In the genomic region with DNA sequence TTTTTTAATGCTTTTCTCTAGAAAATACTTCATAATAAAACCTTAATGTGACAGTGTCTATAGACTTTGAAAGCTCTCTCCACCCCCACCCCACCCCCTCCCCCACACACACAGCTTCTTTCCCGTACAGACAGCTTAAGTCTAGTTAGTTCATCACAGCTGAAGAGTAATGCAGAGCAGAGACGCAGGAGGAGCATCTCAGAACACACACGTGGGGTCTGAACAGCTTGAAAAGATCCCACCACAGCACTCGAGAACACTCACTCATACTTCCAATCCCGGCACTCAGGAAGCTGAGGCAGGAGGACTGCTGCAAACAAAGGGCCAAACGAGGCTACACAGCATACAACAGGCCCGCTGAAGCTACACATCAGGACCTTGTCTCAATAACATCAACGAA, we compare ENCODE assay signal across 14 mouse cellular contexts. TPM values are rescaled to one million over a fixed set of nuclear protein-coding genes. Genes with fewer than 3 reads are reported as not detected.
DNase-seq lines count a peak whose midpoint lies in the region; ATAC-seq and TF ChIP-seq lines count a peak whose summit lies in the region.
"Had no signal": no experiment of that assay in that cellular context is flagged by ENCODE, and none has a peak within 500 bp of the region (broad histone marks: within the 10 kb centered on the region; RNA-seq: fewer than 3 reads in every experiment).

No protein-coding gene starts in this region.

- DNase-seq in heart, adult 8-10 months (ENCODE audit: low spot score), result no peak
- peak; percentile 54 for DNase-seq in brain, embryonic 14.5 days (ENCODE audit: low read depth)
- no peak for DNase-seq in cerebellum, postnatal 4 days (ENCODE audit: low spot score in 2 of 2)
- DNase-seq in urinary bladder, postnatal 14 days (ENCODE audit: low spot score), result no peak
- no peak for DNase-seq in cerebellum, adult 2 months
- DNase-seq: adrenal gland, adult 2 months; heart, adult 2 months; kidney, postnatal 14 days had no signal

- no peaks in the 10 kb centered on the region for H3K9me3 ChIP-seq in heart, embryonic 13.5 days
- no peaks in the 10 kb centered on the region for H3K9me3 ChIP-seq in forebrain, embryonic 15.5 days
- H3K9me3 ChIP-seq in midbrain, embryonic 13.5 days, result no peaks in the 10 kb centered on the region
- H3K9me3 ChIP-seq: limb, embryonic 12.5 days had no signal

- H3K4me3 ChIP-seq in heart, embryonic 13.5 days, result no peak overlapping the region
- H3K4me3 ChIP-seq in forebrain, embryonic 15.5 days, result no peak overlapping the region
- no peak overlapping the region for H3K4me3 ChIP-seq in midbrain, embryonic 13.5 days (replicated peaks)
- H3K4me3 ChIP-seq in cerebellum, adult 2 months (replicated peaks; ENCODE audit: insufficient read depth, low read depth, low read length), result no peak overlapping the region
- H3K4me3 ChIP-seq: gastrocnemius, adult 2 months; heart, adult 2 months; limb, embryonic 12.5 days; myocyte had no signal

- no peak overlapping the region; the same call in 1 of the 2 replicates for H3K27ac ChIP-seq in heart, embryonic 13.5 days (replicated peaks)
- peak overlapping the region; percentile 89 for H3K27ac ChIP-seq in forebrain, embryonic 15.5 days (replicated peaks)
- H3K27ac ChIP-seq in midbrain, embryonic 13.5 days, result peak overlapping the region; percentile 75
- H3K27ac ChIP-seq in cerebellum, adult 2 months (ENCODE audit: insufficient read depth, low read length), result no peak overlapping the region
- H3K27ac ChIP-seq: heart, adult 2 months; limb, embryonic 12.5 days had no signal

- no peaks in the 10 kb centered on the region for H3K36me3 ChIP-seq in heart, embryonic 13.5 days
- no peaks in the 10 kb centered on the region for H3K36me3 ChIP-seq in forebrain, embryonic 15.5 days
- no peaks in the 10 kb centered on the region for H3K36me3 ChIP-seq in midbrain, embryonic 13.5 days
- H3K36me3 ChIP-seq: limb, embryonic 12.5 days had no signal

- H3K4me2 ChIP-seq in heart, embryonic 13.5 days, result peak overlapping the region; percentile 13; the same call in 1 of the 2 replicates
- no peak overlapping the region for H3K4me2 ChIP-seq in forebrain, embryonic 15.5 days (replicated peaks)
- H3K4me2 ChIP-seq in midbrain, embryonic 13.5 days (replicated peaks), result no peak overlapping the region
- H3K4me2 ChIP-seq: limb, embryonic 12.5 days had no signal

- no peak for TF ChIP-seq POLR2A in brain, embryonic 14.5 days (IDR thresholded peaks at IDR 0.05; ENCODE audit: borderline replicate concordance, extremely low read depth, insufficient read depth, insufficient read length, poor library complexity, severe bottlenecking)
- TF ChIP-seq POLR2A in cerebellum, adult 2 months (IDR thresholded peaks at IDR 0.05; ENCODE audit: borderline replicate concordance, insufficient read depth, low read length), result no peak

- peaks cover 27% of the 10 kb centered on the region for H3K4me1 ChIP-seq in heart, embryonic 13.5 days
- H3K4me1 ChIP-seq in forebrain, embryonic 15.5 days, result peaks cover 52% of the 10 kb centered on the region
- peaks cover 40% of the 10 kb centered on the region for H3K4me1 ChIP-seq in midbrain, embryonic 13.5 days (replicated peaks)
- H3K4me1 ChIP-seq in cerebellum, adult 2 months (ENCODE audit: control insufficient read depth, insufficient read depth, low read length), result peaks cover 3% of the 10 kb centered on the region; the same call in 1 of the 2 replicates

- no peaks in the 10 kb centered on the region for H3K27me3 ChIP-seq in heart, embryonic 13.5 days (replicated peaks)
- H3K27me3 ChIP-seq in forebrain, embryonic 15.5 days, result no peaks in the 10 kb centered on the region
- H3K27me3 ChIP-seq in midbrain, embryonic 13.5 days, result no peaks in the 10 kb centered on the region
- H3K27me3 ChIP-seq in cerebellum, adult 2 months (ENCODE audit: control insufficient read depth, insufficient read depth, low read length), result no peaks in the 10 kb centered on the region
- H3K27me3 ChIP-seq: limb, embryonic 12.5 days had no signal

- no peak overlapping the region for H3K9ac ChIP-seq in heart, embryonic 13.5 days
- H3K9ac ChIP-seq in forebrain, embryonic 15.5 days (replicated peaks), result no peak overlapping the region
- H3K9ac ChIP-seq in midbrain, embryonic 13.5 days (replicated peaks), result no peak overlapping the region
- H3K9ac ChIP-seq: limb, embryonic 12.5 days had no signal

- no peak for ATAC-seq in heart, embryonic 13.5 days (ENCODE audit: extremely low read depth, insufficient number of reproducible peaks, low FRiP score, low TSS enrichment)
- peak; percentile 28; the same call in 1 of the 2 replicates for ATAC-seq in forebrain, embryonic 15.5 days (replicated peaks)
- peak; percentile 27; the same call in 1 of the 2 replicates for ATAC-seq in midbrain, embryonic 13.5 days

- WGBS in heart, embryonic 13.5 days, result 75% methylated on average over 8 of the region's 8 CpGs
- 55% methylated on average over 8 of the region's 8 CpGs for WGBS in forebrain, embryonic 15.5 days
- 73% methylated on average over 8 of the region's 8 CpGs for WGBS in midbrain, embryonic 13.5 days
- WGBS in cerebellum, adult 2 months, result 84% methylated on average over 8 of the region's 8 CpGs

- no peak for TF ChIP-seq CTCF in brain, embryonic 14.5 days (IDR thresholded peaks at IDR 0.05; ENCODE audit: borderline replicate concordance, extremely low read depth, insufficient read depth, insufficient read length)
- TF ChIP-seq CTCF in cerebellum, adult 2 months (IDR thresholded peaks at IDR 0.05; ENCODE audit: borderline replicate concordance, insufficient read depth, low read depth, low read length), result no peak

RNA-seq across cellular contexts. Expression of a gene that starts 31.1 kb away (rescaled TPM):
- 19.7 and 23.7 TPM in 2 replicates for polyA plus RNA-seq in heart, embryonic 13.5 days (2015; fragmentation: Nextera tagmentation; extraction: Ambion mirVana)
- total RNA-seq in heart, adult 8-10 months (2022), result 10 to 100 TPM; 27.5 to 31.3 (median 30.8) TPM
- 5.8 and 7.2 TPM in 2 replicates for polyA plus RNA-seq in brain, embryonic 14.5 days (2012; rRNA removed)
- 27.8 and 28.0 TPM in 2 replicates for polyA plus RNA-seq in forebrain, embryonic 15.5 days (2015; fragmentation: Nextera tagmentation; extraction: Ambion mirVana)
- 21.8 and 26.6 TPM in 2 replicates for polyA plus RNA-seq in midbrain, embryonic 13.5 days (2015; fragmentation: Nextera tagmentation; extraction: Ambion mirVana)
- polyA plus RNA-seq in cerebellum, adult 2 months (2012; rRNA removed), result 10.3 and 11.1 TPM in 2 replicates

Comparison
In these comparisons a context has a peak if more than half of its experiments do, and no peak if none do; other contexts are left out.
1. H3K27ac ChIP-seq: peak in forebrain, embryonic 15.5 days (single experiment) and midbrain, embryonic 13.5 days (single experiment); none in heart, embryonic 13.5 days (single experiment) and cerebellum, adult 2 months (single experiment).